Mouse (Mus musculus): ENCODE data around the gene Cog4. TPM values are rescaled to one million over a fixed set of nuclear protein-coding genes. Genes with fewer than 3 reads are reported as not detected.
"Not testable (repeated sequence)": the region's sequence is repeated elsewhere in the genome, so short reads cannot be mapped to it uniquely, and the experiment has no call there.

Cog4 gene
- polyA plus RNA-seq, 1 experiment from 2014 or later: 76.2 TPM

DNA sequence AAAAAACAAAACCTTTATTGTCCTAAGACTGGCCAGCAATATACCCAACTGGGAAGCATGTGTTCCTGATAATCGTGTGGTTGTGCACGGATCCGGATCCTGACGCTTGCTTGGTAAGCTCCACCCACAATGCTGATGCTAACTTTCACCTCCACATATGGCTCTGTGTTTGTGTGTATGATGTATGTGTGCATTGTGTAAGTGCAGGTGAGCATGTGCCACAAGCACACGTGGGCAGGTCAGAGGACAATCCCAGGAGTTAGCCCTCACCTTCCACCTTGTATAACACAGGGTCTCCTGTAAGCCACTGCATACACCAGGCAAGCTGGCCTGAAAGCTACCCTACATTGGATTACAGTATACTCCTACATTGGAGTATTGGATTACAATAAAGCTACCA lies 3.2 kb upstream of the Cog4 start:
- Histone ChIP-seq H3K36me3 (peaks cover 61% of the 10 kb centered on the region), H3K4me3 (replicated peaks) (no peak overlapping the region), H3K9ac (replicated peaks) (no peak overlapping the region), H3K27me3 (no peaks in the 10 kb centered on the region), H3K9me3 (no peaks in the 10 kb centered on the region), H3K4me2 (replicated peaks) (no peak overlapping the region), H3K27ac (no peak overlapping the region), H3K4me1 (replicated peaks) (peaks cover 29% of the 10 kb centered on the region)
- 93% methylated on average over 5 of the region's 5 CpGs for WGBS
- no peak for ATAC-seq

DNA sequence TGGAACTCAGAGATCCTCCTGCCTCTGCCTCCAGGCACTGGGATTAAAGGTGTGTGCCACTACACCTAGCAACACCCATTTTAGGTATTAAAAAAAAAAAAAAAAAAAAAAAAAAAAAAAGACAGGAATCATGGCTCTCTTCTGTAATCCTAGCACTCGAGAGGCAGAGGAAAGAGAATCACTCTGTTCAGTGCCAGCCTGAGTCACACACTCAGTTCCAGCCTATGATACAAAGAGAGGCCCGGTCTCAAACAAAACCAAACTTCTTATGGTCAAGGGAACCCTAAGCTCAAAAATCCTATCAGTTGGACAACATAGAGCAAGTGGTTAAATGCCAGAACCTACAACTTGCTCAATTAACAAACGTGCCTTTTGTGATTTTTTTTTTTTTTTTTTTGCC lies 1.5 kb upstream of the Cog4 start:
- H3K9me3 ChIP-seq: no peaks in the 10 kb centered on the region
- H3K27me3 ChIP-seq: no peaks in the 10 kb centered on the region
- H3K4me3 ChIP-seq (replicated peaks): peak overlapping the region; percentile 94
- no peak overlapping the region for H3K9ac ChIP-seq (replicated peaks)
- H3K4me1 ChIP-seq (replicated peaks): peaks cover 33% of the 10 kb centered on the region
- H3K27ac ChIP-seq: no peak overlapping the region
- peaks cover 47% of the 10 kb centered on the region for H3K36me3 ChIP-seq
- 85% methylated on average over 3 of the region's 3 CpGs for WGBS
- ATAC-seq: no peak
- H3K4me2 ChIP-seq (replicated peaks): peak overlapping the region; percentile 77

DNA sequence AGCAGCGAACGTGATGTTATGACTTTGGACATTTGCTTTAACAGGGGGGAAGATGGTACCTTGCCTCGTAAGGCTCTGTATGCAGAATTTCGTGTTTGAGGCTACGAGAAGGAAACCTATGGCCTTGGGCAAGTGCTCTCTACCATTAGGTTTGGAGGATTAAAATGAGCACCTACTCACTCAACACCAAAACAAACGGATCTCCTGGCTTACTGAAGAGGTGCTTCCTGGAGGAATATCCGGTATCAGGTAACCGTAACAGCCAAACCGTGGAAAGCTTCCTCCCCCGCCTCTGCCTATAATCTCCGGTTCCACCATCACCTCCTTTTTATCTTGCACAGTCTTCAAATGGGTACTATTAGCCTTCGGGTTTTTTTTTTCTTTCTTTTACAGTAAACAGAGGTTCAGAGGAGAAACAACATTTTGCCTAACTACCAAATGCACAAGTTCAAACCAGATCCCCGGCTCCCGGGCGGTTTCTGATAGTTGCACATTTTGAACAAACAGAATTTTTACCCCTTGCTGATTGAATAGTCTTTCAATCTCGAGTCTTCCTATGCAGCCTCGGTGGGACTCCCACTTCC lies 487 bp upstream of the Cog4 start:
- Histone ChIP-seq H3K27ac (peak overlapping the region; percentile 90), H3K4me3 (replicated peaks) (peak overlapping the region; percentile 94), H3K4me1 (replicated peaks) (peaks cover 33% of the 10 kb centered on the region), H3K4me2 (replicated peaks) (peak overlapping the region; percentile 77), H3K9ac (replicated peaks) (peak overlapping the region; percentile 97), H3K27me3 (no peaks in the 10 kb centered on the region), H3K9me3 (no peaks in the 10 kb centered on the region), H3K36me3 (peaks cover 47% of the 10 kb centered on the region)
- no peak for ATAC-seq
- 12% methylated on average over 17 of the region's 17 CpGs for whole genome bisulfite sequencing

DNA sequence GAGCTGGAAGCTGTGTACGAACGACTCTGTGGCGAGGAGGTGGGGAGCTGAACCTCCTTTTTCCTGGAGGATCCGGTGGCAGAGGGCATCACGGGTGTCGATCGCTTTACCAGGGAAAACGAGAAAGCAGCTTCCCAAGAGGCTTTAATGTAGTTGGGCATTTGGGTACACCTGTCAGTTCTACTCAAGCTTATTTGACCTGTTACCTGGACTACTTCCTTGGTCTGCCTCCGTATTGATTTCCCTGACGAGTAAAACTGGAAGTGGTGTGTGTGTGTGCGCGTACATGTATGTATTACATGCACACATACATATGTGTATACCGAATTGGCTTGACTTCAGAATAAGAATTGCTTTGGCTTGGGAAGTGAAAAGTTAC lies 760 bp downstream of the Cog4 start:
- 3% methylated on average over 13 of the region's 13 CpGs for WGBS
- Histone ChIP-seq H3K9ac (replicated peaks) (peak overlapping the region; percentile 69), H3K9me3 (no peaks in the 10 kb centered on the region), H3K4me1 (replicated peaks) (peaks cover 33% of the 10 kb centered on the region), H3K36me3 (peaks cover 50% of the 10 kb centered on the region), H3K27me3 (no peaks in the 10 kb centered on the region), H3K27ac (peak overlapping the region; percentile 77), H3K4me3 (replicated peaks) (peak overlapping the region; percentile 94), H3K4me2 (replicated peaks) (peak overlapping the region; percentile 77)
- no peak for ATAC-seq

DNA sequence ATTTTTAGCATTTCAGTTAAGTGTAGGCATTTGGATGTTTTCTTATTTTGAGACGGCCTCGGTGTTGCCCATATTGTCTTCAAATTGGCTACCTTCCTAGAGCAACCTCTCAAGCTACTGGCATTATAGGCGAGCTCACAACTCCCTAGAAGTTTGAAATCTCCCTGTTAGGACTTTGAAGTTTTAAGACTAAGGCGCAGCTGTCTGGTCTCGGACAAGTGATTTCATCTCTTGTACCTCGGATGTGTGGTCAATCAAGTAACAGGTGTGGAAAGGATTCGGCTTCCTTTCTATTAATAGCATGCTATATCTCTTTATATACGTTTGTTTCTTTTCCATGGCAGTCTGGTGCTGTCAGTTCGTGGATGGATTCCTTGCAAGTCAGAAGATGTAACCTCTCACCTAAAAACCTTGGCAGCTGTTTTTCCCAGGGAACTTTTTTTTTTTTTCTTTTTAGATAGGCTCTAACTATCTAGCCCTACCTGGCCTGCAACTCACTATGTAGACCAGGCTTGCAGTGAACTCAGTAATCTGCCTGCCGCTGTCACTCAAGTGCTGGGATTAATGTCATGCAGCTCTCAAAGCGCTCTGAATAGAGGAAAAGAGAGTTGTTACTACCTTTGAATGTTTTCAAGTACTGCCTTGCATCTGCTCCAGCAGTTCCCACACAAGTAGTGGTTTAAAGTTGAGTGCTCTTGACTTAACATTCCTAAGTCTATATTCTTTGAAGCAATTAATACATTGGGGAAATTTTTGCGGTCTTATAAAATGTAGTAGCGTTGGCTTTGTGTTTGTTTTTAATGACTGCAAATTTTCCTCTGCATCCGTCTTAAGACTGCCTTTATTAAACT lies 1.5 kb downstream of the Cog4 start:
- peaks cover 33% of the 10 kb centered on the region for H3K4me1 ChIP-seq (replicated peaks)
- no peaks in the 10 kb centered on the region for H3K9me3 ChIP-seq
- 57% methylated on average over 14 of the region's 14 CpGs for WGBS
- H3K4me2 ChIP-seq (replicated peaks): peak overlapping the region; percentile 77
- H3K36me3 ChIP-seq: peaks cover 50% of the 10 kb centered on the region
- no peak for ATAC-seq
- H3K9ac ChIP-seq (replicated peaks): peak overlapping the region; percentile 69
- no peak overlapping the region for H3K27ac ChIP-seq
- H3K27me3 ChIP-seq: no peaks in the 10 kb centered on the region
- H3K4me3 ChIP-seq (replicated peaks): peak overlapping the region; percentile 94

DNA sequence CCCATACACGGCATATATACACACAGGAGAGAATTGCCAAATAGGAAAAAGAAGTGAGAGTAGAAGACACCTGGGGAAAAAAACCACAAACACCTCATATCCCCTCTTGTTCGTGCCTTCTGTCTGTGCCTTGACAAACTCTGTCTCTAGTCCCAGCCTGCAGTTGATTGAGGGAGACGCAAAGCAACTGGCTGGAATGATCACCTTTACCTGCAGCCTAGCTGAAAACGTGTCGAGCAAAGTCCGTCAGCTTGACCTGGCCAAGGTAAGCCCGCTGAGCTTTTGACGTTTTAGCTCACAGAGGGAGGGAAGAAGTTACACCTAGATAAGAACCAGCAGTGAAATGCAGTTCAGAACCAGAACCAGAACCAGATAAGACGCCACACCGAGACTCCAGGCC lies 4.8 kb downstream of the Cog4 start:
- WGBS: 95% methylated on average over 10 of the region's 10 CpGs

DNA sequence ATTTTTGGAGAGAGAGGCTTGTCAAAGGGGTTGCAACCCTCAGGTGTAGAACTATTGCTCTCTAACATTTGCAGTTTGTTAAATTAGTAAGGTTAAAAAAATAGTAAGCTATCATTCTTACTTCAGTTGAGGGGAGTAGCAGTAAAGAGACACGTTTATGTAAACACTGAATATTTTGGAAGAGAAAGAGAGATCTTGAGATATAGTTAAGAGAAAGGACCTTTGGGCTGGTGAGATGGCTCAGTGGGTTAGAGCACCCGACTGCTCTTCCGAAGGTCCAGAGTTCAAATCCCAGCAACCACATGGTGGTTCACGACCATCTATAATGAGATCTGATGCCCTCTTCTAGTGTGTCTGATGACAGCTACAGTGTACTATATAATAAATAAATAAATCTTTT lies 9.7 kb downstream of the Cog4 start:
- H3K27ac ChIP-seq; H3K4me1 ChIP-seq (replicated peaks); H3K27me3 ChIP-seq; H3K9me3 ChIP-seq; ATAC-seq; H3K4me3 ChIP-seq (replicated peaks); H3K4me2 ChIP-seq (replicated peaks); H3K9ac ChIP-seq (replicated peaks): not testable (repeated sequence)
- WGBS: 94% methylated on average over 4 of the region's 4 CpGs
- H3K36me3 ChIP-seq: peaks cover 94% of the 10 kb centered on the region

More for the DNA sequence above, 4.8 kb downstream of the Cog4 start:
- ATAC-seq: no peak
- Histone ChIP-seq H3K27ac (no peak overlapping the region), H3K4me2 (replicated peaks) (no peak overlapping the region), H3K4me1 (replicated peaks) (peaks cover 13% of the 10 kb centered on the region), H3K9ac (replicated peaks) (no peak overlapping the region), H3K36me3 (peaks cover 66% of the 10 kb centered on the region), H3K4me3 (replicated peaks) (no peak overlapping the region), H3K27me3 (no peaks in the 10 kb centered on the region), H3K9me3 (no peaks in the 10 kb centered on the region)

DNA sequence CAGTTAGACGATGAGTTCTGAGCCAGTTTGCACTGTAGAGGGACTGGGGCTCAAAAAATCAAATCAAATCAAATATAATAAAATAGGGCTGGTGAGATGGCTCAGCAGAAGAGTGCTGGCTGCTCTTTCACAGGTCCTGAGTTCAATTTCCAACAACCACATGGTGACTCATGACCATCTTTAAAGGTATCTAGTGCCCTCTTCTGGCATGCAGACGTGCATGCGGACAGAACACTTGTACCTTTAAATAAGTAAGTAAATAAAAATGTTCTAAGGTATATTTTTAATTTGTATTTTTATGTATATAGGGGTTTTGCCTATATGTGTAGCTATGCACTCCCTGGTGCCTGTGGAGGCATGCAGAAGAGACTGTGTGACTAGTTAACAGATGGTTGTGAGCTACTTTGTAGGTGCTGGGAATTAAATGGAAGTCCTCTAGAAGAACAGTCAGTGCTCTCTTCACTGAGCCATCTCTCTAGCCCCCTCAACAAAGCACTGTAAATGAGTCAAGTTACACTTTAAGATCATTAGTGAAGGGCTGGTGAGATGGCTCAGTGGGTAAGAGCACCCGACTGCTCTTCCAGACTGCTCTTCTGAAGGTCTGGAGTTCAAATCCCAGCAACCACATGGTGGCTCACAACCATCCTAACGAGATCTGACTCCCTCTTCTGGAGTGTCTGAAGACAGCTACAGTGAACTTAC lies 10.5 kb downstream of the Cog4 start:
- no peak overlapping the region for H3K4me3 ChIP-seq (replicated peaks)
- peaks cover 93% of the 10 kb centered on the region for H3K36me3 ChIP-seq
- no peaks in the 10 kb centered on the region for H3K4me1 ChIP-seq (replicated peaks)
- no peaks in the 10 kb centered on the region for H3K27me3 ChIP-seq
- H3K9ac ChIP-seq (replicated peaks): no peak overlapping the region
- no peak for ATAC-seq
- WGBS: 84% methylated on average over 5 of the region's 5 CpGs
- H3K4me2 ChIP-seq (replicated peaks): no peak overlapping the region
- no peaks in the 10 kb centered on the region for H3K9me3 ChIP-seq
- H3K27ac ChIP-seq: no peak overlapping the region

DNA sequence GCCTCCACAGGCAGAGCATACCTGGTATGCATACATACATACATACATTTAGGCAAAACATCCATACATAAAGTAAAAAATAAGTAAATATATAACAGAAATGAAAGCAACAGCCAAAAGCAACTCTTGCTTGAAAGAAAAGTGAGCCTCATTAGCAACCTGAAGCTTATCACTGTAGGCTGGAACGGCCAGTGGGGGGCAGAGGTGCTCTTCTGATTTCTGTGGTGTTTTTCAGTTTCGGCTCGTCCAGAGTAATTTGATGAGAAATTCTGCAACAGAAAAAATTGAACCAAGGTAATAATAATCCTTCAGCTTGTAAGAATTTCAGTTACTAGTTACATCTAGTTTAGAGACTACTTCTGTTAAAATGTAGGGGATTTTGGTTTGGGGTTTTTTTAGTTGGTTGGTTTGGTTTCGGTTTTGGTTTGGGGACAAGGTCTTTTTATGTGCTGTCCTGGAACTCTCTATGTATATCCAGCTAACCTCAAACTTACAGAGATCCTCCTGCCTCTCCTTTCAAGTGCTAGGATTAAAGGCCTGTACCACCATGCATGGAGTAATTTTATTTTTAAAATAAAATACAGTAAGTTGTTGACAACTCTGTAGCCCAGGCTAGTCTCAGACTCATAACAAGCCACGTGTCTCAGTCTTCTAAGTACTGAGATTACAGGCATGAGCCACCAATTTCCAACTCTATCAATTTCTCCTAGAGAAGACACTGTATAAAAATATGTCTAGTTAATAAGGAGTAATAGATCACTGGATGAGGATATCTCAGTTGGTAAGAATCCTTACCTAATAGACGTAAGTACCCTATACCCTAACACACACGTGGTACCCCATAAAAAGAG lies 13.5 kb downstream of the Cog4 start:
- Histone ChIP-seq H3K36me3 (peaks cover 92% of the 10 kb centered on the region), H3K27ac (no peak overlapping the region), H3K4me3 (replicated peaks) (no peak overlapping the region), H3K9ac (replicated peaks) (no peak overlapping the region), H3K27me3 (no peaks in the 10 kb centered on the region), H3K9me3 (no peaks in the 10 kb centered on the region), H3K4me2 (replicated peaks) (no peak overlapping the region), H3K4me1 (replicated peaks) (no peaks in the 10 kb centered on the region)
- WGBS: 87% methylated on average over 7 of the region's 7 CpGs
- ATAC-seq: no peak

DNA sequence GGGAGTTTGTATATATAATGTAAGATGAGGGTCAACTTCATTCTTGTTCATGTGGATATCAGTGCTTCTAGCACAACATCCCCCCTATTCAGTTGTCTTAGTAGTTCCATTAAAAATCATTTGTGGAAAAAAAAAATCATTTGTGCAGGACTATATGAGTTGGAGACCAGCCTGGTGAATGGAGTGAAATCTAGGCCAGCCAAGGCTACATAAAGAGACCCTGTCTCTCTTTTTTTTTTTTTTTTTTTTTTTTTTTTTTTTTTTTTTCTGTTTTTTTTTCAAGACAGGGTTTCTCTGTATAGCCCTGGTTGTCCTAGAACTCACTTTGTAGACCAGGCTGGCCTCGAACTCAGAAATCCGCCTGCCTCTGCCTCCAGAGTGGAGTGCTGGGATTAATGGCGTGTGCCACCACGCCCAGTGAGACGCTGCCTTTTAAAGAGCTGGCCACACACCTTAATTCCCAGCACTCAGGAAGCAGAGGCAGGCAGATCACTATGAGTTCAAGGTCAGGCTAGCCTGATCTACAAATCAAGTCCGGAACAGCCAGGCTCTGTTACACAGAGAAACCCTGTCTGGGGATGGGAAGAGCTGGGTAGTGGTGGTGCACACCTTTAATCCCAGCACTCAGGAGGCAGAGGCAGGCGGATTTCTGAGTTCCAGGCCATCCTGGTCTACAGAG lies 15.1 kb downstream of the Cog4 start:
- not testable (repeated sequence) for H3K4me1 ChIP-seq (replicated peaks); H3K4me2 ChIP-seq (replicated peaks); H3K9me3 ChIP-seq; H3K9ac ChIP-seq (replicated peaks); H3K4me3 ChIP-seq (replicated peaks); ATAC-seq; H3K27me3 ChIP-seq; H3K27ac ChIP-seq
- peaks cover 91% of the 10 kb centered on the region for H3K36me3 ChIP-seq
- WGBS: 98% methylated on average over 7 of the region's 7 CpGs

DNA sequence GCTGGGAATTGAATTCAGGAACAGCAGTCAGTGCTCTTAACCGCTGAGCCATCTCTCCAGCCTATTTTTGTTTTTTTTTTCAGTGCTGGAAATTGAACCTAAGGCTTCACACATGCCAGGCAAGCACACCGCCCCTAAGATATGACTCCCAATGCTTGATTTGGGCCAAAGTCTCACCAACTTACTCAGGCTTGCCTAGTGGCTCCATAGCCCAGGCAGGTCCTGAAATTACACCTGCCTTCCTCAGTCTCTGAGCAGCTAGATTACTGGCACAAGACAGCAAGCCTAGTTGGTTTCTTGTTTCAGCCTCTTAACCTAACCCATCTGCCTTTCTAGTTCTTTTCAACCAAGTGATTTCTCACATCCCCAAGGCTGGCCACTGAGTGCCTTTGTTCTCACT lies 24.1 kb downstream of the Cog4 start:
- no peak overlapping the region for H3K27ac ChIP-seq
- no peaks in the 10 kb centered on the region for H3K4me1 ChIP-seq (replicated peaks)
- no peak for ATAC-seq
- WGBS: 100% methylated on average over 2 of the region's 2 CpGs
- no peaks in the 10 kb centered on the region for H3K27me3 ChIP-seq
- H3K36me3 ChIP-seq: peaks cover 95% of the 10 kb centered on the region
- H3K4me3 ChIP-seq (replicated peaks): no peak overlapping the region
- H3K9me3 ChIP-seq: no peaks in the 10 kb centered on the region
- H3K9ac ChIP-seq (replicated peaks): no peak overlapping the region
- H3K4me2 ChIP-seq (replicated peaks): no peak overlapping the region

Measured in midbrain, embryonic 13.5 days (tissue).